Mouse (Mus musculus) stomach, embryonic 16.5 days (tissue): ENCODE data around the gene Camsap2. TPM values are rescaled to one million over a fixed set of nuclear protein-coding genes. Genes with fewer than 3 reads are reported as not detected.
A peak's percentile ranks its signal among the peaks of the same experiment; 100 is the strongest.

Experiments
- ATAC-seq: fragments of 200-750 bp; cut with Nextera tagmentation; 2 replicates; pipeline ENCODE4 v1.8.0; 2017; ENCODE audit warnings: moderate number of reproducible peaks, moderate TSS enrichment; ENCODE audit not compliant: insufficient read depth, low FRiP score
- H3K27ac ChIP-seq: fragments of 300-500 bp; sonication (generic); 2 replicates; pipeline ENCODE4 v1.5.1; 2014; ENCODE audit warnings: low read length
- H3K27me3 ChIP-seq: fragments of 300-500 bp; sonication (generic); 2 replicates; pipeline ENCODE4 v1.6.1; 2014; ENCODE audit warnings: low read length, control low read depth, mixed read lengths; ENCODE audit not compliant: control insufficient read depth, insufficient read depth
- H3K36me3 ChIP-seq: fragments of 300-500 bp; sonication (generic); 2 replicates; pipeline ENCODE4 v1.6.1; 2014; ENCODE audit warnings: low read length; ENCODE audit not compliant: control insufficient read depth, insufficient read depth
- H3K4me1 ChIP-seq: fragments of 300-500 bp; sonication (generic); 2 replicates; pipeline ENCODE4 v1.6.1; 2014; ENCODE audit warnings: low read length, control low read depth, mixed read lengths; ENCODE audit not compliant: control insufficient read depth, insufficient read depth
- H3K4me2 ChIP-seq: fragments of 300-500 bp; sonication (generic); 2 replicates; pipeline ENCODE4 v1.6.1; 2014; ENCODE audit warnings: low read depth, low read length, mixed read lengths
- H3K4me3 ChIP-seq: fragments of 300-500 bp; sonication (generic); replicated peaks from 2 replicates; pipeline ENCODE4 v1.5.1; 2014; ENCODE audit warnings: mild to moderate bottlenecking, low read length
- H3K9ac ChIP-seq: fragments of 300-500 bp; sonication (generic); 2 replicates; pipeline ENCODE4 v1.6.1; 2014; ENCODE audit warnings: low read length
- H3K9me3 ChIP-seq: fragments of 300-500 bp; sonication (generic); replicated peaks from 2 replicates; pipeline ENCODE4 v1.6.1; 2016; ENCODE audit warnings: low read length, control low read depth; ENCODE audit not compliant: control insufficient read depth
- WGBS: fragments of 180-500 bp; shearing (Covaris S2); extraction: QIAGEN DNeasy Blood & Tissue Kit; methylation state at CpG from one replicate; pipeline ENCODE4 v1.1.7; 2014; 5-methylcytosine and 5-hydroxymethylcytosine counted together
- polyA plus RNA-seq: library from polyadenylated mRNA; unstranded; fragments of >200 nt; fragmentation: Nextera tagmentation; extraction: Ambion mirVana; gene quantifications from 2 replicates; pipeline ENCODE4 v1.2.1, GENCODE M21; 2015

The Camsap2 gene
- polyA plus RNA-seq, 1 experiment from 2014 or later: 9.3 TPM

DNA sequence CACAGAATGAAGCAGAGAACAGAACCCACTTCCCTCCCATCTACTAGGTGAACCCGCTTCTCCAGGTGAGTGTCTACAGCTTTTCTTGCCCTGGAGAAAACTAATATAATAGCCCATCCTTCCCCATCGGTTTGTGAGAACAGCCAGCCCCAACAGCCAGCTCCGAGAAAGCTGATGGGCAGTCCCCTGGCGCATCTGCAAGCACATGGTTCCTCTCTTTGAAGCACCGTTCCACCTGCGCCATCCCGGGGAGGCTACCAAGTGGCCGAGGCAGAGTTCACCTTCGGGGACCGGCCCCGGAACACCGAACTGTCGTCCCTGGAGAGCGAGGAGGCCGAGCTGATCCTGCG is 86.4 kb downstream of the Camsap2 start:
- no peak overlapping the region for H3K27ac ChIP-seq
- no peaks in the 10 kb centered on the region for H3K9me3 ChIP-seq
- H3K36me3 ChIP-seq: no peaks in the 10 kb centered on the region
- H3K4me3 ChIP-seq: peak overlapping the region; percentile 55
- 3% methylated on average over 16 of the region's 16 CpGs for WGBS
- peak overlapping the region; percentile 69; the same call in 1 of the 2 replicates for H3K9ac ChIP-seq
- peaks cover 12% of the 10 kb centered on the region for H3K4me1 ChIP-seq
- no peak for ATAC-seq
- H3K27me3 ChIP-seq: peaks cover 55% of the 10 kb centered on the region
- peak overlapping the region; percentile 91 for H3K4me2 ChIP-seq

GRCm38 (mm10) chr1:136258495-136258894 is 87.4 kb downstream of the Camsap2 start:
- ATAC-seq: no peak
- Histone ChIP-seq H3K27me3 (peaks cover 55% of the 10 kb centered on the region), H3K4me3 (no peak overlapping the region), H3K27ac (no peak overlapping the region), H3K9me3 (no peaks in the 10 kb centered on the region), H3K36me3 (no peaks in the 10 kb centered on the region), H3K4me1 (peaks cover 12% of the 10 kb centered on the region), H3K4me2 (no peak overlapping the region), H3K9ac (no peak overlapping the region)
- 62% methylated on average over 9 of the region's 9 CpGs for WGBS

DNA sequence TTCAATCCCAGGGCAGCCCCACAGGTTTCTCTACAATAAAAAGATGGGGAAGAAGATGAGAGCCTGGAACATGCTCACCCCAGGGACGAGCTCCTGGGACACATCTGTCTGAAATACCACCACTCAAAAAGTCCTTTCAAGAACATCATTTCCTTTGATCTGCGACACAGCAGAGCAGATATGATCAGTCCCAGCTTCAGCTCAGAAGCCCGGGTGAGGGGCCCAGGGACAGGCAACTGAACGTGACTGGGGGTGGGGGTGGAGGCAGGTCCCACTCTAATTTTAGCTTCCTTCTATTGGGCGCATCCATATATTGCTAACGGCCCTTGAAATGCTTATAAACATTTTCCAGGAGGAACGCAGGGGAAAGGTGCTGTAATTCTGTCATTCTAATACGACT is 90.2 kb downstream of the Camsap2 start:
- Histone ChIP-seq H3K36me3 (no peaks in the 10 kb centered on the region), H3K4me2 (no peak overlapping the region), H3K27ac (no peak overlapping the region), H3K27me3 (peaks cover 39% of the 10 kb centered on the region), H3K9ac (no peak overlapping the region), H3K9me3 (no peaks in the 10 kb centered on the region), H3K4me3 (no peak overlapping the region), H3K4me1 (peaks cover 9% of the 10 kb centered on the region)
- no peak for ATAC-seq
- WGBS: 57% methylated on average over 8 of the region's 8 CpGs

DNA sequence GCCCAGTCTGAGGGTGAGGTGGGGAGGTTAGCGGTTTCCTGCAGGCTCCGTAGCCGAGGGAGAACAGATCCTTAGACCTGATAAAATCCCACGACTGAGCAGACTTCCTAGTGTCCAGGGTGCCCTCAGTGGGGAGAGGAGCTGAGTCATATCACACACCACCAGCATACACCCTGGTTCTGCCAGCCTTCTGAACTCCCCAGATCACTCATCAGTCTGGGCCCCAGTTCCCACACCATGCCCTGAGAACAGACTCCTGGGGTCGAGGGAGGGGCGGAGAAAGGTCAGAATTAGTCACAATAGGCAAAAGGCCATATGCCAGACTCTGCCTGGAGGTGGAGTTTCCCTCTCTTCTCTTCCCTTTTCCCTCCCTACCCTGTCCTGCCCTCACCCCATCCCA is 90.7 kb downstream of the Camsap2 start:
- 0 out of 2 replicates have a peak, but pooled peaks have one; percentile 27 for ATAC-seq
- Histone ChIP-seq H3K9ac (no peak overlapping the region), H3K36me3 (no peaks in the 10 kb centered on the region), H3K9me3 (no peaks in the 10 kb centered on the region), H3K27ac (no peak overlapping the region), H3K27me3 (peaks cover 34% of the 10 kb centered on the region), H3K4me3 (no peak overlapping the region), H3K4me1 (peaks cover 5% of the 10 kb centered on the region), H3K4me2 (no peak overlapping the region)
- WGBS: 34% methylated on average over 6 of the region's 6 CpGs

DNA sequence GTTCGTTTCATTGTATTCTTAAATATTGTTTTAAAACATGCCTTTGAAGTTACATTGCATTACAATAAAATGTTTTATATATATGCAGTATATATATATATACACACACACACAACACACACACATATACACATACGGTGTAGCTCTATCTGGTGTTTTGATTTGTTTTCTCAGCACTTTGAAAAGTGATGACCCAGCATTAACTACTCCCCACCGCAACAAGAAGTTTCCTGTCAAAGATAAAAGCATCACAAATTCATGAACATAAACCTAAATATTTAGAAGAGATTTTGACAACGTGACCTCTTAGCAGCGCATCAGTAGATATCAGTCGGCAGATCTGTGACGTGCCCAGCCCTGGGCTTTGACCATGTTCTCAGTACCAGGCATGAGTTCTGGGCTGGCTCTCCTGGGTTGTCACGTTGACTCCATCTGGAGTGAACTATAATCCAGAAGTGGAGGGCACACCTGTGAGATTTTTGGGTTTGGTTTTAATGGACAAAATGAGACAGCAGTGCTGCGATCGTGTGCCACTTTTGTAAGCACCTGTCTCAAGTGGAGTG is 91.3 kb downstream of the Camsap2 start:
- H3K27ac ChIP-seq: no peak overlapping the region
- no peak overlapping the region for H3K4me3 ChIP-seq
- WGBS: 63% methylated on average over 10 of the region's 10 CpGs
- no peaks in the 10 kb centered on the region for H3K9me3 ChIP-seq
- no peak overlapping the region for H3K9ac ChIP-seq
- no peak for ATAC-seq
- peaks cover 3% of the 10 kb centered on the region; the same call in 1 of the 2 replicates for H3K4me1 ChIP-seq
- no peaks in the 10 kb centered on the region for H3K36me3 ChIP-seq
- no peak overlapping the region for H3K4me2 ChIP-seq
- peaks cover 28% of the 10 kb centered on the region for H3K27me3 ChIP-seq

DNA sequence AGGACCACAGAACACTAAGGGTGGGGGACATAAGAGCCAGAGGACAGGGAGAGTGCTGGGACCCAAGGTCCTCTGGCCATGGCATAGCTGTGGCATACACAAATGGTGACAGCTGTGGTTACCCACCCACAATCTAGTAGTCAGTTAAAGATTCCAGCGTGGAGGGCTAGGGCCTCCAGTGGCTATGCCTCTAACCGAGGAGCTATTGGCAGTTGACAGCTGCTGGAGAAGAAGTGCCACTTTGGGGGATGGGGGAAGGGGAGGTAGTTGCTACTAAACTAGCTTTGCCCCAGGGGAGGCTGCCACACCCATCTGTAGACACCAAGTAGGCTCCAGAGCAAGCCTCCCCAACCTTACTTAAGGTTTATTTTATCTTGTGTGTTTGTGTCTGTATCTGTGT is 92.4 kb downstream of the Camsap2 start:
- Histone ChIP-seq H3K9me3 (no peaks in the 10 kb centered on the region), H3K36me3 (no peaks in the 10 kb centered on the region), H3K4me3 (no peak overlapping the region), H3K4me1 (0 out of 2 replicates have a peak, but pooled peaks cover 3% of the 10 kb centered on the region), H3K27ac (no peak overlapping the region), H3K4me2 (no peak overlapping the region), H3K27me3 (peaks cover 17% of the 10 kb centered on the region), H3K9ac (no peak overlapping the region)
- WGBS: 28% methylated on average over 2 of the region's 2 CpGs
- no peak for ATAC-seq

- Histone ChIP-seq H3K9ac (no peak overlapping the region), H3K4me2 (no peak overlapping the region), H3K27ac (no peak overlapping the region), H3K4me1 (0 out of 2 replicates have a peak, but pooled peaks cover 3% of the 10 kb centered on the region), H3K4me3 (no peak overlapping the region), H3K9me3 (no peaks in the 10 kb centered on the region), H3K27me3 (no peaks in the 10 kb centered on the region), H3K36me3 (no peaks in the 10 kb centered on the region)
- 44% methylated on average over 5 of the region's 5 CpGs for WGBS
- ATAC-seq: no peak
Observed at GRCm38 (mm10) chr1:136249662-136250061, 96.2 kb downstream of the Camsap2 start.

DNA sequence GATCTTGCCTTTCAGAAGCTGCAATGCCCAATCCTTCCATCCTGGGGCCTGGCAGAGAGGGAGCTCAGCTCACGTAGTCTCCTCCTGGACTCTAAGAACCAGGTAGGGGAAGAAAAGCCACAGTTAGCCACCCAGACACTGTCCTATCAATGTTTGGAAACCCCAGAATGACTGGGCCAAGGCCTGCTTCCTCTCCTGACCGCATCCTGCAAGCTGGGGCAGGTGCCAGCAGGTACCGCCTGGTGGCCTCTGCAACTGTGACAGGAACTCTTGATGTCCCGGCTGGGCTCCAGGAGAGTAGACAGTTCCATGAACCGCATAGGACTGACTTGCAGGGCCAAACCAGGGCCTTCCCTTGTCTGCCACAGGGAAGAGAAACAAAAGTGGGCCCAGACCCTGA is 98.5 kb downstream of the Camsap2 start:
- WGBS: 83% methylated on average over 5 of the region's 5 CpGs
- H3K27me3 ChIP-seq: no peaks in the 10 kb centered on the region
- H3K9me3 ChIP-seq: no peaks in the 10 kb centered on the region
- H3K36me3 ChIP-seq: no peaks in the 10 kb centered on the region
- H3K27ac ChIP-seq: no peak overlapping the region
- no peak overlapping the region for H3K9ac ChIP-seq
- no peak overlapping the region for H3K4me2 ChIP-seq
- ATAC-seq: no peak
- H3K4me3 ChIP-seq: no peak overlapping the region
- 0 out of 2 replicates have a peak, but pooled peaks cover 3% of the 10 kb centered on the region for H3K4me1 ChIP-seq

- H3K27me3 ChIP-seq: no peaks in the 10 kb centered on the region
- ATAC-seq: no peak
- H3K36me3 ChIP-seq: no peaks in the 10 kb centered on the region
- H3K9me3 ChIP-seq: no peaks in the 10 kb centered on the region
- no peak overlapping the region for H3K9ac ChIP-seq
- H3K27ac ChIP-seq: no peak overlapping the region
- no peak overlapping the region for H3K4me2 ChIP-seq
- H3K4me3 ChIP-seq: no peak overlapping the region
- H3K4me1 ChIP-seq: no peaks in the 10 kb centered on the region
- WGBS: 76% methylated on average over 5 of the region's 5 CpGs
Observed at GRCm38 (mm10) chr1:136244469-136244868, 101.4 kb downstream of the Camsap2 start.
